Mouse (Mus musculus) adrenal gland (tissue): ENCODE measurements around the gene Crlf1.

Source experiments
- intact Hi-C: fragments of 180-260 bp; cut with DNase I; formaldehyde crosslinking; loops from one replicate; pipeline ENCODE4 v1.15.1; 2025

Gene Crlf1

DNA sequence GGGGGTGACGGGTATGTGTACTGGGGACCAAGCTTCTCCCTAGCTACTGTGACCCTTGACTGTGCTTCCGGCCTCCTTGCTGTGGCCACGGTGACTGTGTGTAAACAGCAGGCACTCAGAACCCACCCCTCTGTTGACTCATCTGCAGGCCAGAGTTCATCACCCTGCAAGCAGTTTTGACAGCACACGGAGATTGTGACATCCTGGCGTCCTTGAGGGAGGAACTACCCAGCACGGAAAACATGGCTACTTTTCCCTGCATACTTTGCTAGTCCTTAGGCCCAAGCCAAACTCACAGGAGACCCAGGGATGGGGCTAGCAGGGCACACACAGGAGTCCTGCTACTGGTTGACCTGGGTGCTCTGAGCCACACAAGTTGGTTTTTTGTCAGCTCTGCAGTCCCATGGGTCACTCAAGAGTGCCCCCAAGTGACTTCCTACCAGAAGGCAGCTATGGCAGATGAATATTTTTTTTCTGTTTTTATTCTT lies 51.3 kb downstream of the Crlf1 start:
- intact Hi-C loops = no loop called here

DNA sequence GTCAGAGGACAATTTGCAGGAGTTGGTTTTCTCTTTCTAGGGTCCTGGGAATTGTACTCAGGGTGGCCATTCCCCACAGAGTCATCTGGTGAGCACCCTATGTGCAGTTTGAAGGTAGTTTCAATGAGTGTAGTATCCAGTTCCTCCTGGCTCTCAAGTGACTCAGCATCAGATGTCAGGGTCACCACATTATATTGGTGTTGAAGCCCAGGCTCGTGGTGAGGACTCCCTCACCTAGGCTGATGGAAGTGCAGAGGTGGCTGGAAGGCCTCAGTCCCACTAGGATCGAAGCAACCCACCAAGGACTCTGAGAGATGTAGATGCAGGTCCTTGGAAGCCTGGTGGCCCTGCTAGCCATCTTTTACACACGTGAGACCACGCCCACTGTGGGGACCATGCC lies 53.5 kb downstream of the Crlf1 start:
- intact Hi-C loops = no loop called here

DNA sequence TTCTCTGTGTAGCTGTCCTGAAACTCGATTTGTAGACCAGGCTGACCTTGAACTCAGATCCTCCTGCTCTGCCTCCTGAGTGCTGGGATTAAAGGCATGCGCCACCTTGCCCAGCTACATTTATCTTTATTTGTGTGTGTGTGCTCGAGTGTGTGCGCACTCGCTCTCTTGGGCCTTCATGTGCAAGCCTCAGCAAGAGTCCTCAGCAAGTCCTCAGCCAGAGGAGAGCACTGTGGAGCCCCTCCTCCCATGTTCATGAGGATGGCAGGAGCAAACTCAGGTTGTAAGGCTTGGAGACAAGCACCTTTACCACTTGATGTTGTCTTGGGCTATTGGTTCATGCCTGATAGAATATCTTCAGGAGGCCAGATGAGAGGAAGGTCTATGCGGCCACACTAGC lies 54.8 kb downstream of the Crlf1 start:
- intact Hi-C loops = no loop called here

DNA sequence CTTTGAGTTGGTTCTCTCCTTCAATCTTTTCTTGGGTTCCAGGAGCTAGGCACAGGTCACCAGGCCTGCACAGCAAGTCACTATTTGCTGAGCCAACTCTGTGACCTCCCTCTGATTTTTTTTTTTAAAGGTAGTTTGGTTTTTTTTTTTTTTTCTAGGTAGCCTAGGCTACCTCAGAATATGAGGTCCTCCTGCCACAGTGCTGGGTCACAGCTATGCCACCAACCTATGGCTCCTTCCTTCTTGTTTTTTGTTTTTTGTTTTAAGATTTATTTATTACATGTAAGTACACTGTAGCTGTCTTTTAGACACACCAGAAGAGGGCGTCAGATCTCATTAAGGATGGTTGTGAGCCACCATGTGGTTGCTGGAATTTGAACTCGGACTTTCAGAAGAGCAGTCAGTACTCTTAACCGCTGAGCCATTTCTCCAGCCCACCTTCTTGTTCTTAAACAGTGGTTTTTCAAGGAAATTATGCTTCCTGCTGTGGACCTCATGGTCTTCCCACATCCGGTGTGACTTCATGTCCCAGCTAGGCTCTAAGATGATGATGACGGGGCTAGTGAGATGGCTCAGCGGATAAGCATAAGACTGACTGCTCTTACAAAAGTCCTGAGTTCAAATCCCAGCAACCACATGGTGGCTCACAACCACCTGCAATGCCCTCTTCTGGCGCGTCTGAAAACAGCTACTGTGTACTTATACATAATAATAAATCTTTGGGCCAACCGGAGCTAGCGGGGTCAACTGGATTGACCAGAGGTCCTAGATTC lies 56.6 kb downstream of the Crlf1 start:
- intact Hi-C loops = loop anchor here (5.0 kb wide), 1 partner anchor 38 kb away; no protein-coding TSS in a partner anchor

DNA sequence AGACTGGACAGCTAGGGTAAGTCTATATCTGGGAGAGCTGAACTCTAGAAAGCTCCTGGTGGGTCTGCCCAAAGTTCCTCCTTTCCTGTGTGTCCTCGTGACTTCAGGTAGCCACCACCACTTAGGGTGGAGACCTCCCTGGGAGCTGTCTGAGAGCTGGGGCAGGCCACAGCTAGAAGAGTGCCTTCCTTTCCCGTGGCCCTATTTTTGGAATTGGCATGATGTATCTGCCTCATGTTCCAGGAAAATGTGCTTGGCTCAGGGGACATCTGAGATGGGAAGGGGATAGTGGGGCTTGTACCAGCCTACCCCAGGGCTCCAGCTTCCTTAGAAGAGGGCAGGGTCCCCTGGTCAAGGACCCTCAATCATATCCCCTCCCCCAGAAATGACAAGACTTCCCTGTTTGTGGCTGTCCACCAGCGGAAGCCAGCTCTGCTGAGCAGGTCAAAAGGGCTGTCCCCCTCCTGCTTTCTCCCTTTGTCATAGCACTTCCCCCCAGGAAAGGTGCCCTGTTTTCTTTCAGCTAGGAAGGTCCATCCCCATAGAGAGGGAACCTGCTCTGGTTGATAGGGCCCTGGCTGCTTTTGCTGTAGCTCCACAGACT lies 58.7 kb downstream of the Crlf1 start:
- intact Hi-C loops = loop anchor here (5.0 kb wide), 1 partner anchor 36 kb away; no protein-coding TSS in a partner anchor

DNA sequence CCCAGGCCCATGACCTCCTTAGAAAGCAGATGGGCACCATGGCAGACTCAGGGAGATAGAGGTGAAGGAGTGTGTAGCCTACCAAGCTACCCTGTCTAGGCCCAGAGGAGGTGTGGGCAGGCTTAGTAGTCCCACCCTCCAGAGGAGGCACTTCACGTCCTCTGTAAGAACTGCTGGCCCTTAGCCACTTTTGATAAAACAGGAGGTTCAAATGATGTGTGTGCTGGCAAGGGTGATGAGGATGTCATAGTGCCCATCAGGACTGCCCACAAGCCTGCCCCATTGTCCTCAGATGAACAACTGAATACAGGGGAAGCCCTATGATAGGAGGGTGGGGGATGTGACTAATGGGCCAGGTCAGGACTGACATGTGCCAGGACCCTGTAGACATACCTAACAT lies 59.9 kb downstream of the Crlf1 start:
- intact Hi-C loops = loop anchor here (5.0 kb wide), 1 partner anchor 34 kb away; no protein-coding TSS in a partner anchor
